Mouse (Mus musculus): ENCODE data around the gene Dtd2. TPM values are rescaled to one million over a fixed set of nuclear protein-coding genes. Genes with fewer than 3 reads are reported as not detected.
A peak's percentile ranks its signal among the peaks of the same experiment; 100 is the strongest.

The Dtd2 gene
- total RNA-seq (2021): 1 to 10 TPM; 6.8 to 8.4 TPM

GRCm38 (mm10) chr12:52005877-52006632 lies at the start of gene Dtd2:
Gene Dtd2 (minus strand): TSS chr12:52006501.
- peak; percentile 94 to 97 for DNase-seq
- intact Hi-C loops (cut with DNase I): no loop called here

- intact Hi-C loops (cut with DNase I): no loop called here
- no peak for DNase-seq
Measured at GRCm38 (mm10) chr12:52049324-52049723, 43.0 kb upstream of the Dtd2 start.

GRCm38 (mm10) chr12:52046371-52046770 lies 40.1 kb upstream of the Dtd2 start:
- no peak for DNase-seq
- intact Hi-C loops (cut with DNase I): no loop called here

DNA sequence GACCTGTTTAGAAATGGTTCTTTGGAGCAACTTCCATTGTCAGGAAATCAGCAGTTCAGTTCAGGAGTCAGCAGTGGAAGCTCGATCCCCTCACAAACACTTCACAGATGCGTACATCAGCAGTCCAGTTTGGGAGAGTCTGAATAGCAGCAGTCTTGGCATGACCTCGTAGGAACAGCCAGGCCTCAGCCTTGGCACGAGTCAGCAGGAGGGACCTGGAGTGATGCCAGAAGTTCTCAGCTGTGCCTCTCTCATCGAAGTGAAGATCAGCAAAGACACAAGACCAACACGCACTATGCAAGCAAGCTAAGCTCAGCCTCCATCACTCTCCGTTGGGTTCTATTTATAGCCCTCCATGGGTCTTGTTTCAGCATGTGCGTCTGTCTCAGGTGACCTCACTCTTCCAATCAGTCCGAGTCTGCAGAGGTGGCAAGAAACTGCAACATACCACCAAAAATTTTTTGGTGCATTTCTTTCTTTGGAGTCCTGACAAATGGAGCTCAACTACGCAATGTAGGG lies 36.6 kb upstream of the Dtd2 start:
- DNase-seq: peak; percentile 26 to 28
- intact Hi-C loops (cut with DNase I): no loop called here

- DNase-seq: no peak
- intact Hi-C loops (cut with DNase I): loop anchor here (1.0 to 5.0 kb wide), 4 partner anchors 336 to 859 kb away; no protein-coding TSS in a partner anchor
Measured at GRCm38 (mm10) chr12:52038352-52038751, 32.1 kb upstream of the Dtd2 start.

- intact Hi-C loops (cut with DNase I): loop anchor here (5.0 kb wide), 2 partner anchors 797 to 862 kb away; no protein-coding TSS in a partner anchor
Measured at GRCm38 (mm10) chr12:52034956-52035355, 28.7 kb upstream of the Dtd2 start.

DNA sequence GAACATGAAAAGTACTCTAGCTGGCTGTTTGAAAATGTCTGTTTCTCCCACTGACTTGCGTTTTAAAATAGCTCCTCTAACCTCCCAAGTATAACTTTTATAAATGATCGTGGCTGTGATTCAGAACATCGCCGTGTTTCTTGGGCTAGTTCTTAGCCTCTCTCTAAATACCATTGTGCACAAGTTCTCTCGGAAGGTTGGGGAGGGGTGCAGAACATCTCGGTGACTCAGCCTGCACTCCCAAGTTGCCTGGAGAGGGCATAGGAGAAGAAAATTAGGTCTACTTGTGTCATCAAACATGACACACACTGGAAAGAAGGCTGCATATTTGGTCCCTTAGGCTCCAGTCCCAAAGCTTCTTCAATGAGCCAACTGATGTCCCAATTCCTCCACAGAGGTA lies 26.0 kb upstream of the Dtd2 start:
- intact Hi-C loops (cut with DNase I): no loop called here

More at GRCm38 (mm10) chr12:52034956-52035355, 28.7 kb upstream of the Dtd2 start:
- no peak for DNase-seq

GRCm38 (mm10) chr12:52027963-52028362 lies 21.7 kb upstream of the Dtd2 start, which contains the start of gene Gpr33:
Gene Gpr33 (minus strand): TSS chr12:52028063.
- intact Hi-C loops (cut with DNase I): no loop called here
- no peak for DNase-seq

More for the DNA sequence above, 26.0 kb upstream of the Dtd2 start:
- DNase-seq: no peak

- no peak for DNase-seq
- intact Hi-C loops (cut with DNase I): loop anchor here (5.0 kb wide), 2 partner anchors 818 to 883 kb away; no protein-coding TSS in a partner anchor
Measured at GRCm38 (mm10) chr12:52014494-52015029, 8.3 kb upstream of the Dtd2 start.

GRCm38 (mm10) chr12:52014044-52014443 lies 7.7 kb upstream of the Dtd2 start:
- DNase-seq: no peak
- intact Hi-C loops (cut with DNase I): loop anchor here (5.0 kb wide), 2 partner anchors 818 to 883 kb away; no protein-coding TSS in a partner anchor

DNA sequence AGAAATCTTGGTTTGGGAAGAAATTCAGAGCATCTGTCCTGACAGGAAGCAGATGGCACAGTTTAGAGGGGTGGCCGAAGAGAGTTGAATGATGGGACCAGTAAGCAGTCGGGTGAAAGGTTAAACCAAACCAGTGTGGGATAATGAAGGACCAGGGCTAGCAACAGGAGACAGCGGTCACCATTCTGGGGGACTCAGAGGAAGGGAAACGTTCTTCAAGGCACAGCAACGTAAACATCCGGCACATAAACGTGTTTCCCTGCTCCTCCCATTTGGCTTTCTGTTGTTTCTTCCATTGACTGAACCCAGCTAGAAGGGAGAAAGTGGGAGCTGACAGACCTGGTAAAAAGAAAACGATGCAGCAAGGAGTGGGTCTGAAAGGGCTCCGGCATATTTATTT lies 7.0 kb upstream of the Dtd2 start:
- DNase-seq: no peak
- intact Hi-C loops (cut with DNase I): loop anchor here (5.0 kb wide), 2 partner anchors 819 to 884 kb away; no protein-coding TSS in a partner anchor

DNA sequence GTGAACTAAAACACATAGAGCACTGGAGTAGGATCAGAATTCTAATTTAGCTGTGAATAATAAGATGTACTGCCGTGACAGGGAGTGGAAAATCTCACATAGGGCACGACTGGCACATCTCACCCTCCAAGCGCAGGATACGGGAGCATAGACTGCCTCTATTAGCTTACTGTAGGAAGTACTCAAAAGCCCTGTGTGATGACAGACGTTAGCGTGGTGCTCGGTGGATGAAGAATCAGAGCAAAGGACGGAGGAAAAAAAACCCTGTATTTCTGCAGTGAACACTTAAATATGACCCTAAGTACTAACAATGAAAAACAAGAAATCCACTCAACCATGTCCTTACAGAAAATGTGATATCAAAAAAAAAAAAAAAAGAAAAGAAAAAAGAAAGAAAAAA lies 5.9 kb upstream of the Dtd2 start:
- DNase-seq: no peak
- intact Hi-C loops (cut with DNase I): loop anchor here (5.0 kb wide), 2 partner anchors 820 to 885 kb away; no protein-coding TSS in a partner anchor

DNA sequence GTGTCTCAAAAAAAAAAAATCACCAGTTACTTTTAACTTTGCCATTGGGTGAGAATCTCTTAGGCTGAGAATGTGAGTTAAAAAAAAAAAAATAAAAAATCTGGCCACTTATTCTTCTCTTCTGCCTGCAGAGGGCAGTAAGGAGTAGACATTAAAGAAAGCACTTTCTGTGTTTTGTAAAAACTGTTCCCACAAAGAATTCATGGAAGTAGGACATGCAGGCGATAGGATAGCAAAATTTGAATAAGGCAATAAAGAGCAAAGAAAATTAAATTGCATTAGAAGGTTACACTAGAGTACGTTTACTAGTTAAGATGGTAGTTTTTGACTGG lies 4.3 kb upstream of the Dtd2 start:
- intact Hi-C loops (cut with DNase I): loop anchor here (2.0 to 5.0 kb wide), 3 partner anchors 628 to 887 kb away; no protein-coding TSS in a partner anchor
- peak; percentile 18 to 53 for DNase-seq

- DNase-seq: no peak
Measured at GRCm38 (mm10) chr12:52009928-52010629, 3.8 kb upstream of the Dtd2 start.

DNA sequence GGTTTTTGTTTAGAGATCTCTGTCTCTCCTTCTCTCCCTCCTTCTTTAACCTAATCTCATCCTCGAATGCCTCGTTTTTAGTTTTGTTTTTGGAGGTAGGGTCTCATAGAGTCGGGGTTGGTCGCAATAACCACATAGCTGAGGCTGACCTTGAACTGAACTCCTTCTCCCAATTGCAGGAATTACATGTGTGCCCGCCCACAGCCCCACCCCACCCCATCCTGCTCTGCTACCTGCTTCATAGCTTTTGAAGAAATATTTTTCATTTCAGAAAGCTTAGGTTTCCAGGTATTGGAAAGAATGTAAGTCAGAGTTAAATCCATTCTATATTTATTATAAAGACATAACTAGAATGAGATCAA lies 313 bp upstream of the Dtd2 start:
- DNase-seq: no peak
- intact Hi-C loops (cut with DNase I): no loop called here

More at GRCm38 (mm10) chr12:52009928-52010629, 3.8 kb upstream of the Dtd2 start:
- intact Hi-C loops (cut with DNase I): loop anchor here (2.0 to 5.0 kb wide), 3 partner anchors 629 to 887 kb away; no protein-coding TSS in a partner anchor

DNA sequence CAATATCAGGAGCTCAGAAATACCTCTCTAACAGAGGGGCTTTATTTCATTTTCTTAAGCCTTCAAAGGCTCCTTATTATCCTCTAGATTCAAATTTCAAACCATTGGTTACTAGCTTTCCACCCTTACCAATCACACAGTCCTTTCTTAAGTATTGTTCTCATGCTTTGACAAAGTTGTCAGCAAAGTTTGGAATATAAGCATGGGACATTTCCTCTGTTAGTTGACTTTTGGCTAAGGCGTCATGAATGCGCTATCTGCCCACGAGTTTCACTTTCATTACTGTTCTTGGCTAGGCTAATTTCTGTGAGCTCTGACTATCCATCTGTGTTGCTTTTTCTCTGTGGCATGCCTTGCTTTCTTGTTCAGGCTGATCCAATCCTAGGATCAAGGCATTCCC lies 3.6 kb downstream of the Dtd2 start:
- no peak for DNase-seq
- intact Hi-C loops (cut with DNase I): loop anchor here (5.0 kb wide), 1 partner anchor 175 kb away; the partner anchor contains the start of gene Hectd1

DNA sequence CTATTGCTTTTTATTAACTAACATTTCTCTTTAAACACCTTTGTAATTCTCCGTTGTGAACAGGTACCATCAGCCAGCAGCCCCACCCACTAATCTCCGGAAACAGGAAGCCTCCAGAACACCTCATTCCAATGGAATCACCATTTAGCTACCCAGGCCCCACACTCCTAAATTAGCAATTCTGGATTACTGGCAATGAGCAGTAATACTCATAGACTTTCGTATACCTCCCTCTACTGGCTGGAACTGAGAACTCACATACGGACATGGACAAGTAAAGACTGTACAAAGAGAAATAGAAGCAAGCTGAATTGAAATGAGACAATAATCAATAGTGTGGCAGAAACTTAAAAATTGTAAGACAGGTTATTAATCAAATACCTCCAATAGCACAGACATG lies 4.8 kb downstream of the Dtd2 start:
- intact Hi-C loops (cut with DNase I): loop anchor here (2.0 to 5.0 kb wide), 3 partner anchors 31 to 174 kb away; partner anchors contain the start of genes Heatr5a and Hectd1
- DNase-seq: peak; percentile 77 to 86

- no peak for DNase-seq
- intact Hi-C loops (cut with DNase I): no loop called here
Measured at GRCm38 (mm10) chr12:51998366-51998932, 7.9 kb downstream of the Dtd2 start.

- no peak for DNase-seq
- intact Hi-C loops (cut with DNase I): loop anchor here (2.0 kb wide), 1 partner anchor 15 kb away; no protein-coding TSS in a partner anchor
Measured at GRCm38 (mm10) chr12:51995738-51996536, 10.4 kb downstream of the Dtd2 start.

Measured in heart, postnatal 10 days (tissue).